Mouse (Mus musculus): ENCODE measurements around the gene Rapgef4. TPM values are rescaled to one million over a fixed set of nuclear protein-coding genes. Genes with fewer than 3 reads are reported as not detected.

Gene Rapgef4
- polyA plus RNA-seq, 1 experiment from 2014 or later = 23.4 TPM

GRCm38 (mm10) chr2:72239993-72240392 lies 259.0 kb downstream of the Rapgef4 start:
- no peak for ATAC-seq
- Histone ChIP-seq H3K9me3 (ENCODE audit: control insufficient read depth, low read length) (no peaks in the 10 kb centered on the region), H3K4me2 (ENCODE audit: low read length) (no peak overlapping the region), H3K27me3 (replicated peaks; ENCODE audit: control insufficient read depth, insufficient read depth, low read length) (no peaks in the 10 kb centered on the region), H3K27ac (ENCODE audit: low read length) (no peak overlapping the region), H3K4me1 (replicated peaks; ENCODE audit: control insufficient read depth, insufficient read depth, low read length) (peaks cover 17% of the 10 kb centered on the region), H3K36me3 (ENCODE audit: control insufficient read depth, insufficient read depth) (no peaks in the 10 kb centered on the region), H3K4me3 (replicated peaks; ENCODE audit: low read length) (no peak overlapping the region), H3K9ac (replicated peaks; ENCODE audit: low read depth, low read length) (no peak overlapping the region)
- 47% methylated on average over 7 of the region's 7 CpGs for WGBS

- Histone ChIP-seq H3K9me3 (ENCODE audit: control insufficient read depth, low read length) (no peaks in the 10 kb centered on the region), H3K36me3 (ENCODE audit: control insufficient read depth, insufficient read depth) (no peaks in the 10 kb centered on the region), H3K9ac (replicated peaks; ENCODE audit: low read depth, low read length) (no peak overlapping the region), H3K4me1 (replicated peaks; ENCODE audit: control insufficient read depth, insufficient read depth, low read length) (peaks cover 11% of the 10 kb centered on the region), H3K4me3 (replicated peaks; ENCODE audit: low read length) (no peak overlapping the region), H3K27ac (ENCODE audit: low read length) (no peak overlapping the region), H3K4me2 (ENCODE audit: low read length) (no peak overlapping the region), H3K27me3 (replicated peaks; ENCODE audit: control insufficient read depth, insufficient read depth, low read length) (no peaks in the 10 kb centered on the region)
- 73% methylated on average over 7 of the region's 7 CpGs for WGBS
- ATAC-seq = no peak
Observed at GRCm38 (mm10) chr2:72240691-72241090, 259.7 kb downstream of the Rapgef4 start.

- Histone ChIP-seq H3K27ac (ENCODE audit: low read length) (no peak overlapping the region), H3K27me3 (replicated peaks; ENCODE audit: control insufficient read depth, insufficient read depth, low read length) (no peaks in the 10 kb centered on the region), H3K36me3 (ENCODE audit: control insufficient read depth, insufficient read depth) (no peaks in the 10 kb centered on the region), H3K9me3 (ENCODE audit: control insufficient read depth, low read length) (no peaks in the 10 kb centered on the region), H3K4me2 (ENCODE audit: low read length) (peak overlapping the region; percentile 7; the same call in 1 of the 2 replicates), H3K4me1 (replicated peaks; ENCODE audit: control insufficient read depth, insufficient read depth, low read length) (peaks cover 6% of the 10 kb centered on the region), H3K9ac (replicated peaks; ENCODE audit: low read depth, low read length) (no peak overlapping the region), H3K4me3 (replicated peaks; ENCODE audit: low read length) (no peak overlapping the region)
- no peak for ATAC-seq
- 48% methylated on average over 14 of the region's 14 CpGs for WGBS
Observed at GRCm38 (mm10) chr2:72241714-72242472, 260.9 kb downstream of the Rapgef4 start.

GRCm38 (mm10) chr2:72242910-72243675 lies 262.1 kb downstream of the Rapgef4 start:
- H3K4me1 ChIP-seq (replicated peaks; ENCODE audit: control insufficient read depth, insufficient read depth, low read length) = peaks cover 6% of the 10 kb centered on the region
- no peak overlapping the region for H3K9ac ChIP-seq (replicated peaks; ENCODE audit: low read depth, low read length)
- no peaks in the 10 kb centered on the region for H3K9me3 ChIP-seq (ENCODE audit: control insufficient read depth, low read length)
- no peak for ATAC-seq
- H3K4me2 ChIP-seq (ENCODE audit: low read length) = no peak overlapping the region
- no peak overlapping the region for H3K4me3 ChIP-seq (replicated peaks; ENCODE audit: low read length)
- no peaks in the 10 kb centered on the region for H3K36me3 ChIP-seq (ENCODE audit: control insufficient read depth, insufficient read depth)
- 29% methylated on average over 12 of the region's 12 CpGs for WGBS
- H3K27me3 ChIP-seq (replicated peaks; ENCODE audit: control insufficient read depth, insufficient read depth, low read length) = no peaks in the 10 kb centered on the region; the same call in 1 of the 2 replicates
- no peak overlapping the region for H3K27ac ChIP-seq (ENCODE audit: low read length)

GRCm38 (mm10) chr2:72245631-72246030 lies 264.6 kb downstream of the Rapgef4 start:
- Histone ChIP-seq H3K9me3 (ENCODE audit: control insufficient read depth, low read length) (no peaks in the 10 kb centered on the region), H3K4me3 (replicated peaks; ENCODE audit: low read length) (no peak overlapping the region), H3K27me3 (replicated peaks; ENCODE audit: control insufficient read depth, insufficient read depth, low read length) (no peaks in the 10 kb centered on the region; the same call in 1 of the 2 replicates), H3K4me1 (replicated peaks; ENCODE audit: control insufficient read depth, insufficient read depth, low read length) (peaks cover 6% of the 10 kb centered on the region; the same call in 1 of the 2 replicates), H3K9ac (replicated peaks; ENCODE audit: low read depth, low read length) (no peak overlapping the region), H3K27ac (ENCODE audit: low read length) (no peak overlapping the region), H3K4me2 (ENCODE audit: low read length) (no peak overlapping the region), H3K36me3 (ENCODE audit: control insufficient read depth, insufficient read depth) (no peaks in the 10 kb centered on the region)
- WGBS = 72% methylated on average over 4 of the region's 4 CpGs
- no peak for ATAC-seq

- no peak overlapping the region for H3K27ac ChIP-seq (ENCODE audit: low read length)
- no peaks in the 10 kb centered on the region; the same call in 1 of the 2 replicates for H3K27me3 ChIP-seq (replicated peaks; ENCODE audit: control insufficient read depth, insufficient read depth, low read length)
- H3K4me3 ChIP-seq (replicated peaks; ENCODE audit: low read length) = no peak overlapping the region
- 89% methylated on average over 11 of the region's 11 CpGs for WGBS
- no peaks in the 10 kb centered on the region for H3K36me3 ChIP-seq (ENCODE audit: control insufficient read depth, insufficient read depth)
- ATAC-seq = no peak
- peaks cover 6% of the 10 kb centered on the region; the same call in 1 of the 2 replicates for H3K4me1 ChIP-seq (replicated peaks; ENCODE audit: control insufficient read depth, insufficient read depth, low read length)
- no peaks in the 10 kb centered on the region for H3K9me3 ChIP-seq (ENCODE audit: control insufficient read depth, low read length)
- no peak overlapping the region for H3K4me2 ChIP-seq (ENCODE audit: low read length)
- H3K9ac ChIP-seq (replicated peaks; ENCODE audit: low read depth, low read length) = no peak overlapping the region
Observed at GRCm38 (mm10) chr2:72246376-72246775, 265.3 kb downstream of the Rapgef4 start.

GRCm38 (mm10) chr2:72247819-72248218 lies 266.8 kb downstream of the Rapgef4 start:
- H3K27ac ChIP-seq (ENCODE audit: low read length) = no peak overlapping the region
- no peak overlapping the region for H3K4me2 ChIP-seq (ENCODE audit: low read length)
- no peak overlapping the region for H3K9ac ChIP-seq (replicated peaks; ENCODE audit: low read depth, low read length)
- H3K4me3 ChIP-seq (replicated peaks; ENCODE audit: low read length) = no peak overlapping the region
- peaks cover 2% of the 10 kb centered on the region; the same call in 1 of the 2 replicates for H3K4me1 ChIP-seq (replicated peaks; ENCODE audit: control insufficient read depth, insufficient read depth, low read length)
- no peaks in the 10 kb centered on the region for H3K9me3 ChIP-seq (ENCODE audit: control insufficient read depth, low read length)
- no peaks in the 10 kb centered on the region; the same call in 1 of the 2 replicates for H3K27me3 ChIP-seq (replicated peaks; ENCODE audit: control insufficient read depth, insufficient read depth, low read length)
- H3K36me3 ChIP-seq (ENCODE audit: control insufficient read depth, insufficient read depth) = no peaks in the 10 kb centered on the region
- 94% methylated on average over 6 of the region's 6 CpGs for WGBS
- ATAC-seq = no peak

- no peak for ATAC-seq
- no peaks in the 10 kb centered on the region for H3K27me3 ChIP-seq (replicated peaks; ENCODE audit: control insufficient read depth, insufficient read depth, low read length)
Observed at GRCm38 (mm10) chr2:72252510-72253505, 271.8 kb downstream of the Rapgef4 start.

More at GRCm38 (mm10) chr2:72252510-72253505, 271.8 kb downstream of the Rapgef4 start:
- no peaks in the 10 kb centered on the region for H3K9me3 ChIP-seq (ENCODE audit: control insufficient read depth, low read length)
- 41% methylated on average over 18 of the region's 18 CpGs for WGBS
- H3K4me3 ChIP-seq (replicated peaks; ENCODE audit: low read length) = no peak overlapping the region
- H3K4me1 ChIP-seq (replicated peaks; ENCODE audit: control insufficient read depth, insufficient read depth, low read length) = peaks cover 16% of the 10 kb centered on the region
- H3K4me2 ChIP-seq (ENCODE audit: low read length) = no peak overlapping the region
- H3K36me3 ChIP-seq (ENCODE audit: control insufficient read depth, insufficient read depth) = no peaks in the 10 kb centered on the region
- no peak overlapping the region for H3K9ac ChIP-seq (replicated peaks; ENCODE audit: low read depth, low read length)
- no peak overlapping the region for H3K27ac ChIP-seq (ENCODE audit: low read length)

Measured in forebrain, embryonic 16.5 days (tissue).